Mouse (Mus musculus) olfactory bulb, adult 2 months (tissue): ENCODE measurements around the gene Fggy.

Source experiments
- CTCF ChIP-seq: fragments of 200-500 bp; IDR thresholded peaks from 2 replicates; pipeline ENCODE4 v1.5.1; 2012; ENCODE audit warnings: low read depth, mild to moderate bottlenecking, low read length, moderate library complexity; ENCODE audit not compliant: insufficient read depth
- POLR2A ChIP-seq: fragments of 200-500 bp; IDR thresholded peaks from 2 replicates; pipeline ENCODE4 v1.6.1; 2012; ENCODE audit warnings: mild to moderate bottlenecking, low read depth, low read length, moderate library complexity; ENCODE audit not compliant: insufficient read depth

GRCm38 (mm10) chr4:95865882-95866281 lies 308.6 kb downstream of the Fggy start:
- no peak for TF ChIP-seq CTCF
- TF ChIP-seq POLR2A: no peak
